Mouse (Mus musculus) spleen, postnatal 10 days (tissue): ENCODE results near the gene Nova1.

Experiments
- DNase-seq, 2 experiments: peaks; one replicate each; pipeline ENCODE4 v3.0.0; 2021 to 2022; ENCODE audit warnings: low spot score in 2 of 2

Nova1 gene

GRCm38 (mm10) chr12:46818856-46819347 lies at the start of gene Nova1:
Gene Nova1, minus strand, starts transcription at chr12:46818929.
- peak in 1 of 2 experiments; percentile 22 for DNase-seq

- peak; percentile 11 to 48 for DNase-seq
Observed at GRCm38 (mm10) chr12:46819348-46820022, 756 bp upstream of the Nova1 start.

- peak in 1 of 2 experiments; percentile 11 for DNase-seq
Observed at GRCm38 (mm10) chr12:46818021-46818855, 491 bp downstream of the Nova1 start.

- no peak for DNase-seq
Observed at GRCm38 (mm10) chr12:46817211-46817803, 1.4 kb downstream of the Nova1 start.

GRCm38 (mm10) chr12:46816291-46816690 lies 2.4 kb downstream of the Nova1 start:
- DNase-seq: no peak

- no peak for DNase-seq
Observed at GRCm38 (mm10) chr12:46815697-46816096, 3.0 kb downstream of the Nova1 start.

GRCm38 (mm10) chr12:46814820-46815219 lies 3.9 kb downstream of the Nova1 start:
- DNase-seq: no peak

- DNase-seq: no peak
Observed at GRCm38 (mm10) chr12:46801311-46801710, 17.4 kb downstream of the Nova1 start.

GRCm38 (mm10) chr12:46782301-46783280 lies 36.1 kb downstream of the Nova1 start:
- DNase-seq: no peak

GRCm38 (mm10) chr12:46781481-46781880 lies 37.2 kb downstream of the Nova1 start:
- no peak for DNase-seq

- DNase-seq: no peak
Observed at GRCm38 (mm10) chr12:46780983-46781382, 37.7 kb downstream of the Nova1 start.

- no peak for DNase-seq
Observed at GRCm38 (mm10) chr12:46759450-46759849, 59.3 kb downstream of the Nova1 start.

- DNase-seq: no peak
Observed at GRCm38 (mm10) chr12:46754325-46754848, 64.3 kb downstream of the Nova1 start.

- no peak for DNase-seq
Observed at GRCm38 (mm10) chr12:46753096-46753495, 65.6 kb downstream of the Nova1 start.

- no peak for DNase-seq
Observed at GRCm38 (mm10) chr12:46733261-46733660, 85.5 kb downstream of the Nova1 start.

- DNase-seq: no peak
Observed at GRCm38 (mm10) chr12:46731943-46732342, 86.8 kb downstream of the Nova1 start.

- no peak for DNase-seq
Observed at GRCm38 (mm10) chr12:46721914-46722313, 96.8 kb downstream of the Nova1 start.

- DNase-seq: no peak
Observed at GRCm38 (mm10) chr12:46719076-46719475, 99.7 kb downstream of the Nova1 start.

GRCm38 (mm10) chr12:46710094-46710493 lies 108.6 kb downstream of the Nova1 start:
- DNase-seq: no peak

GRCm38 (mm10) chr12:46709475-46709874 lies 109.3 kb downstream of the Nova1 start:
- no peak for DNase-seq

- no peak for DNase-seq
Observed at GRCm38 (mm10) chr12:46700202-46700601, 118.5 kb downstream of the Nova1 start.
